Mouse (Mus musculus) embryonic facial prominence, embryonic 14.5 days (tissue): Measurements from ENCODE around the gene Rpl36a. TPM values are rescaled to one million over a fixed set of nuclear protein-coding genes. Genes with fewer than 3 reads are reported as not detected.

Source experiments
- ATAC-seq: fragments of 200-750 bp; cut with Nextera tagmentation; 2 replicates; pipeline ENCODE4 v1.8.0; 2017; ENCODE audit warnings: low read depth, moderate number of reproducible peaks, moderate TSS enrichment
- DNase-seq: peaks from one replicate; pipeline ENCODE4 v3.0.0-alpha.2; 2015; ENCODE audit warnings: low spot score
- H3K27ac ChIP-seq: fragments of 300-500 bp; sonication (generic); replicated peaks from 2 replicates; pipeline ENCODE4 v1.5.1; 2014; ENCODE audit warnings: low read depth, mild to moderate bottlenecking, low read length, moderate library complexity
- H3K27me3 ChIP-seq: fragments of 300-500 bp; sonication (generic); replicated peaks from 2 replicates; pipeline ENCODE4 v1.6.1; 2014; ENCODE audit warnings: low read length; ENCODE audit not compliant: control insufficient read depth, insufficient read depth
- H3K36me3 ChIP-seq: fragments of 300-500 bp; sonication (generic); 2 replicates; pipeline ENCODE4 v1.6.1; 2014; ENCODE audit warnings: low read length, mixed read lengths; ENCODE audit not compliant: control insufficient read depth, insufficient read depth
- H3K4me1 ChIP-seq: fragments of 300-500 bp; sonication (generic); 2 replicates; pipeline ENCODE4 v1.6.1; 2014; ENCODE audit warnings: antibody characterized with exemption, low read length; ENCODE audit not compliant: control insufficient read depth, insufficient read depth
- H3K4me2 ChIP-seq: fragments of 300-500 bp; sonication (generic); 2 replicates; pipeline ENCODE4 v1.6.1; 2014; ENCODE audit warnings: low read depth, mild to moderate bottlenecking, low read length, moderate library complexity, mixed read lengths
- H3K4me3 ChIP-seq: fragments of 300-500 bp; sonication (generic); 2 replicates; pipeline ENCODE4 v1.5.1; 2014; ENCODE audit warnings: low read depth, mild to moderate bottlenecking, low read length
- H3K9ac ChIP-seq: fragments of 300-500 bp; sonication (generic); 2 replicates; pipeline ENCODE4 v1.6.1; 2014; ENCODE audit warnings: low read depth, mild to moderate bottlenecking, low read length, moderate library complexity, mixed read lengths
- H3K9me3 ChIP-seq: fragments of 300-500 bp; sonication (generic); 2 replicates; pipeline ENCODE4 v1.6.1; 2016; ENCODE audit warnings: low read length; ENCODE audit not compliant: control insufficient read depth
- WGBS: fragments of 180-500 bp; shearing (Covaris S2); extraction: QIAGEN DNeasy Blood & Tissue Kit; methylation state at CpG from one replicate; pipeline ENCODE4 v1.1.7; 2014; 5-methylcytosine and 5-hydroxymethylcytosine counted together
- polyA plus RNA-seq: library from polyadenylated mRNA; unstranded; fragments of >200 nt; fragmentation: Nextera tagmentation; extraction: Ambion mirVana; gene quantifications from 2 replicates; pipeline ENCODE4 v1.2.1, GENCODE M21; 2014

The Rpl36a gene
- polyA plus RNA-seq, 1 experiment from 2014 or later, result 585 TPM

DNA sequence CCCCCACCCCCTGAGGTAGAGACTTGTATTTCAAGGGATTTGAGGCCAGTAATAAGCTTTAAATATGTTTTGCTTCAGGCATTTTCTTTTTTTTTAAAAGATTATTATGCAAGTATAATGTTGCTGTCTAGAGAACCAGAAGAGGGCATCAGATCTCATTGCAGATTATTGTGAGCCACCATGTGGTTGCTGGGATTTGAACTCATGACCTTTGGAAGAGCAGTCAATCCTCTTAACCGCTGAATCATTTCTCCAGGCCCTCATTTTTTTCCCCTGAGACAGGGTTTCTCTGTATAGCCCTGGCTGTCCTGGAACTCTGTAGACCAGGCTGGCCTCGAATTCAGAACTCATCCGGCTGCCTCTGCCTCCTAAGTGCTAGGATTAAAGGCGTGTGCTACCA lies 2.8 kb downstream of the Rpl36a start:
- DNase-seq, result no peak
- Histone ChIP-seq H3K9ac (no peak overlapping the region), H3K4me1 (no peaks in the 10 kb centered on the region), H3K27ac (no peak overlapping the region), H3K4me2 (no peak overlapping the region), H3K4me3 (no peak overlapping the region), H3K36me3 (peaks cover 13% of the 10 kb centered on the region), H3K27me3 (no peaks in the 10 kb centered on the region), H3K9me3 (no peaks in the 10 kb centered on the region)
- 88% methylated on average over 4 of the region's 4 CpGs for WGBS
- ATAC-seq, result no peak

DNA sequence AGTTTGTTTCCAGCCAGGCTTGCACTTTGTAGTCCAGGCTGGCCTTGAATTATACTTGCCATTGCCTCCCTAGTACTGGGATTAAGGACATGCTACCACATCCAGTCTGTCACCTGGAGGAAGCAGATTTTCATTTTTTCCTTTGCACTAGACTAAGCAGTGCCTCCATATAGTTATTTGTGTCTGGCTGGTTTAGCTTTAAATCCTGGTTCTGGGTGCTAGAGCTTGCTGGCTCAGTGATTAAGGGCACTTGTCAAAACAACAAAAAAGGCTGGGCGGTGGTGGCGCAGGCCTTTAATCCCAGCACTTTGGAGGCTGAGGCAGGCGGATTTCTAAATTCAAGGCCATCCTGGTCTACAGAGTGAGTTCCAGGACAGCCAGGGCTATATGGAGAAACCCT lies 3.5 kb downstream of the Rpl36a start:
- H3K4me1 ChIP-seq, result no peaks in the 10 kb centered on the region
- 83% methylated on average over 3 of the region's 3 CpGs for WGBS
- no peak for ATAC-seq

DNA sequence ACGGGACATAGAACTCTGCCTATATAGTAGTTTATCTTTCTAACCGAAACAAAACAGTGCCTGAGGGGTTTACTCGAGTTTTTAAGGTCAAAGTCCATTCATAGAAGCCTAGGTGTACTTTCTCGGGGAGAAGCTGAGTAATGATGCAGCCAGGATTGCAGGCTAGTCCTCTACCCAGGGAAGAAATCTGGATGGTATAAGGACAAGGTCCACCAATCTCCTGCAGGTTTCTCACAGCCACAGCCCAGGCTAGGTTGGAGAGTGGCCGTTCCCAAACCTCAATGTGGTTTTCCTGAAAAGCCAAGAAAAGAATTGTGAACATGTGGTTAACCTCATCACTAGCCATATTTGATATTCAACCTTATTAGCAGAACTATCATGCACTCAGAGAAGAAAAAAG lies 4.4 kb downstream of the Rpl36a start:
- WGBS, result 47% methylated on average over 5 of the region's 5 CpGs
- Histone ChIP-seq H3K27ac (no peak overlapping the region), H3K9ac (no peak overlapping the region), H3K4me1 (no peaks in the 10 kb centered on the region), H3K4me3 (no peak overlapping the region), H3K36me3 (peaks cover 13% of the 10 kb centered on the region), H3K27me3 (no peaks in the 10 kb centered on the region), H3K4me2 (no peak overlapping the region), H3K9me3 (no peaks in the 10 kb centered on the region)
- ATAC-seq (no peak), DNase-seq (no peak)

More for the DNA sequence above, 3.5 kb downstream of the Rpl36a start:
- Histone ChIP-seq H3K9ac (no peak overlapping the region), H3K27ac (no peak overlapping the region), H3K27me3 (no peaks in the 10 kb centered on the region), H3K36me3 (peaks cover 13% of the 10 kb centered on the region), H3K4me3 (no peak overlapping the region), H3K4me2 (no peak overlapping the region), H3K9me3 (no peaks in the 10 kb centered on the region)
- no peak for DNase-seq

DNA sequence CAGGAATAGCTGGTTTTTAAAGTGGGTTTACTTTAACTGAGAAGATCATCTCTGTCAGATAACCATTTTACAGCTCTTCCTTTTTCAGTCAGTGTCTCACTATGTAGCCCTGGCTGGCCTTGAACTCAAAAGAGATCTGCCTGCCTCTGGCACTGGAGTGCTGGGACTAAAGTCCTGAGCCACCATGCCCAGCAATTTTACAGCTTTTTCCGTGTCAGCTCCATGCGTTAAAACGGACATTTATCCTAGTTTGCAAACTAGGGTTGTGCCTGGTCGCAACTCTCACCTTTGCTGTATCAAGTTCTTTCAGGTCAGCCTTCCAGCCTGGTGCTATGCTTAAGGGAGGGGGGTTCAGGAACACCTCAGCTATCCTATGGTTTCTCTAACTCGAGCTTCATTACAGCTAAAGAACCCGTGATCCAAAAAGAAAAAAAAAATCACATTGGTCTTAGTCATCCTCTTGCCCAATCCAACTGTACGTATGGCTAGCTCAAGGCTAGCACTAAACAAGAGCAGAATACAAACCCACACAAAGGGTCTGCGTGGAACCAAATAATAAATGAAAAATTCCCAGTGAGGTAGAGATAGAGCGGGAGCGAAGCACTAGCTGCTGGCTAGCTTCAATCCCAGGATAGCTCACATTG lies 14.6 kb downstream of the Rpl36a start:
- DNase-seq, result no peak
- ATAC-seq, result no peak
- peak overlapping the region; percentile 52 for H3K4me3 ChIP-seq

DNA sequence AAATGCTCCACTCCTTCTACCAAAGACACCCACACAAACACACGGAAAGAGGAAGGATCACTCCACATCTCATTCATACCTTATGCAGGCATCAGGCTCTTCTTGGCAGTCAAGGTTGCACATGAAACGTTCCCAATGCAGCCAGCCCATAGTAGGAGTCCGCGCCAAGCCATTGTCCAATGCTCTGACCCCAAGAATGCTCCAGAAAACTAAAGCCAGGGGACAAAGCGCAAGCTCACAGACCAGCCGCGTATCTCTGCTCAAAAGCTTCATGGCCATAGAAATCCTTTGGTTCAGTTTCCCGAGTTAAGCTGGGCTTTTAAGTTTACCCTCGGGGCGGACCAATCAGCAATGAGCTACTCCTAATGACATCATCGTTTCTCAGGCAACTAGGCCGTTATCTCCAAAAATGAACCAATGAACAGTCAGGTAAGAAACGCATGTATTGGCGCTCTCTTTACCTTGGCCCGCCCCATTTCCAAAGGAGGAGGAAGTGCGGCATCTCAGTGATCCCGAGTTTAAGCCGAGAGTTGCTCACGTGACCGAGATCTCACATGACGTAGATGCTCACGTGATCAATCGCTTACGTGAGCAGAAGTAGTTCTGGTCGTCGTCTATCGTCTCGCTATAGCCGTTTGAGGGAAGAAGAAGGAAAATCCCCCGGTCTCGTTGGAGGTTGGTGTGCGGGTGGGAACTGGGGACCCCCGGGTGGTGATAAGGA lies 15.4 kb downstream of the Rpl36a start, which contains the start of the genes Gla and Hnrnph2:
Gla (minus strand) TSS at position 467 of the 721 bp plus-strand sequence.
Hnrnph2 (plus strand) TSS at position 521 of the 721 bp plus-strand sequence.
- DNase-seq (peak; percentile 99), ATAC-seq (peak; percentile 98)
- H3K27ac ChIP-seq, result peak within 1 kb of the TSS; percentile 93
- H3K9me3 ChIP-seq, result no peaks in the 10 kb centered on the region
- peak within 1 kb of the TSS; percentile 63 for H3K4me2 ChIP-seq
- 0 out of 2 replicates have a peak, but pooled peaks cover 5% of the 10 kb centered on the region for H3K36me3 ChIP-seq
- WGBS, result 22% methylated on average over 33 of the region's 33 CpGs
- peak within 1 kb of the TSS; percentile 76 for H3K9ac ChIP-seq
- no peaks in the 10 kb centered on the region; the same call in 1 of the 2 replicates for H3K27me3 ChIP-seq
- H3K4me1 ChIP-seq, result 0 out of 2 replicates have a peak, but pooled peaks cover 4% of the 10 kb centered on the region
- H3K4me3 ChIP-seq, result peak within 1 kb of the TSS; percentile 52

More for the DNA sequence above, 14.6 kb downstream of the Rpl36a start:
- Histone ChIP-seq H3K36me3 (0 out of 2 replicates have a peak, but pooled peaks cover 5% of the 10 kb centered on the region), H3K27me3 (no peaks in the 10 kb centered on the region; the same call in 1 of the 2 replicates), H3K9me3 (no peaks in the 10 kb centered on the region), H3K27ac (peak overlapping the region; percentile 81; the same call in 1 of the 2 replicates), H3K9ac (peak overlapping the region; percentile 62), H3K4me2 (peak overlapping the region; percentile 63), H3K4me1 (0 out of 2 replicates have a peak, but pooled peaks cover 4% of the 10 kb centered on the region)
- WGBS, result 25% methylated on average over 10 of the region's 10 CpGs

DNA sequence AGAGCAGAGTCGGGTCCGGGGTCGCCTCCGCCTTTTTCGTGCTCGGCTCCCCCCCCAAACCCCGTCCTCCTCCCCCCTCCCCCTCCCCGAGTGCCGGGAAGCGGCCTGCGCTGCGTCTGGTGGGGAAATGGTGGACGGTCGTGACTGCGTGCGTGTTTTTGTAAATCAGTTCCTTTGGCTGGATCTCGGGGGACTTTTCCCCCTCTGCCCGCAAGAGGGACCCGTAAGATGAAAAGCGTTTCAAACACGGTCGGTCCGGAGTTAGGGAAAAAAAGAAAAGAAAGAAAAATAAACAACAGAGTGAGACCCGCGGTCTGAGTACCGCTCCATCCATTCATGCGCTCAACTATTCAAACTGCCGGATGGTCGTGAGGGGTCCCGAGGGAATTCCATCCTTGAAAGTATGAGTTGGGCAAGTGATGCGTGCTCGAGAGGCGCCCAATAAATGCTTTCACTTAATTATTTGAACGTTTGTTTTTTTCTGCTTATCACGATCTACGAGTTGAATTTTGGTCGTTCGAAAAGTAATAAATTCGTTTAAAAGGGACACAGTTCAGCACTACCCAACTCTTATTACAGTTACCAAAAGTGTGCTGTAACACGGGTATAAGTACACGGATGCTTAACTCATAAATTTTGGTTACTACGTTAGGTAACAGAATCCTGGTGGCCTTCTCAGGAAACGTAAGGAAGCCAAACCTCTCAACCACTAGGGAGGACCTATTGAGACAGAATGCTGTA lies 16.1 kb downstream of the Rpl36a start:
- DNase-seq (peak; percentile 40), ATAC-seq (peak; percentile 82)
- 22% methylated on average over 42 of the region's 43 CpGs for WGBS
- peak overlapping the region; percentile 93 for H3K27ac ChIP-seq
- H3K36me3 ChIP-seq, result 0 out of 2 replicates have a peak, but pooled peaks cover 5% of the 10 kb centered on the region
- H3K9ac ChIP-seq, result peak overlapping the region; percentile 76
- H3K4me1 ChIP-seq, result 0 out of 2 replicates have a peak, but pooled peaks cover 4% of the 10 kb centered on the region
- peak overlapping the region; percentile 52 for H3K4me3 ChIP-seq
- no peaks in the 10 kb centered on the region for H3K9me3 ChIP-seq
- no peaks in the 10 kb centered on the region; the same call in 1 of the 2 replicates for H3K27me3 ChIP-seq
- peak overlapping the region; percentile 52 for H3K4me2 ChIP-seq

DNA sequence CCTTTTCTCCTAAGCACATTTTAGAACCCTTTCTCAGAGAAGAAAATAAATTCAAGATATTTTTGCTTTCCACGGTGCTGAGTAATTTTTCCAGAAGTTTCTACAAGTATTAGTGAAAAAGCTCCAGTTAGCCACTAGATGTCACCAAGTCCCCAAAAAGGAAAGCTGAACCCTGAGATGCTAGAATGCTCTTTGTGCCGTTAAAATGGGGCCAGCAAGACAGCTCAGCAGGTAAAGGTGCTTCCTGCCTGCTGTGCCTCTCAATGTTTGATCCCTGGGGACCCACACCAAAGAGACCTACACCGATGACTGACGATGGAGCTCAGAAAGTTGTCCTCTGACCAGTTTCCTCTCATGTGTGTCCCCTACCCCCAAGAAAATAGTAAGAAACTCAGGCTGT lies 24.0 kb downstream of the Rpl36a start:
- H3K9ac ChIP-seq, result no peak overlapping the region
- ATAC-seq (no peak), DNase-seq (peak; percentile 50)
- 30% methylated on average over 4 of the region's 4 CpGs for whole genome bisulfite sequencing
- H3K4me2 ChIP-seq, result no peak overlapping the region
- no peaks in the 10 kb centered on the region for H3K36me3 ChIP-seq
- H3K27me3 ChIP-seq, result peaks cover 3% of the 10 kb centered on the region; the same call in 1 of the 2 replicates
- no peaks in the 10 kb centered on the region for H3K9me3 ChIP-seq
- no peaks in the 10 kb centered on the region for H3K4me1 ChIP-seq
- H3K4me3 ChIP-seq, result no peak overlapping the region
- H3K27ac ChIP-seq, result no peak overlapping the region

DNA sequence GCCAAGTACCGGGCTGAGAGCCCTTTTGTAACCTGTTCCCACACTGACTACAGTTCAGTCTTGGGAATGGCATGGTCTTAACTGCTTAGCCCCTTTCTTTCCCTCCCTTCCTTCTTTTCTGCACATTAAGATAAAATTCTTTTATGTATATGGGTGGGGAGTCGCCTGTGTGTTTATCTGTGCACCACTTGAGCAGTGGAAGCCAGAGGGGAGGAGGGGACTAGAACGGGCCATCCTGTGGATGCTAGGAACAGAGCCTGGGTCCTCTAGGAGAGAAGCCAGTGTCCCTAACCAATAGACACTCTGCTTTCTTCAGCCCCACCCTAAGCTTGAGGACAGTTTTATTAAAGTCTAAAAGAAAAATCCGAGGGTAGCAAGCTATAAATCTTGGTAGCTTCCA lies 25.5 kb downstream of the Rpl36a start:
- 80% methylated on average over 4 of the region's 4 CpGs for WGBS
- H3K27me3 ChIP-seq, result peaks cover 3% of the 10 kb centered on the region; the same call in 1 of the 2 replicates
- H3K36me3 ChIP-seq, result no peaks in the 10 kb centered on the region
- no peak overlapping the region for H3K9ac ChIP-seq
- no peak overlapping the region for H3K27ac ChIP-seq
- no peak overlapping the region for H3K4me3 ChIP-seq
- DNase-seq, result no peak
- no peaks in the 10 kb centered on the region for H3K4me1 ChIP-seq
- H3K4me2 ChIP-seq, result no peak overlapping the region
- ATAC-seq, result no peak
- H3K9me3 ChIP-seq, result no peaks in the 10 kb centered on the region
